Mouse (Mus musculus) forebrain, embryonic 10.5 days (tissue): ENCODE results near the gene Dus1l. TPM values are rescaled to one million over a fixed set of nuclear protein-coding genes. Genes with fewer than 3 reads are reported as not detected.
A peak's percentile ranks its signal among the peaks of the same experiment; 100 is the strongest.

Source experiments
- DNase-seq: peaks from one replicate; pipeline ENCODE4 v3.0.0-alpha.2; 2017; ENCODE audit warnings: low spot score; ENCODE audit errors: extremely low spot score
- H3K27ac ChIP-seq: fragments of 300-500 bp; sonication (generic); 2 replicates; pipeline ENCODE4 v1.5.1; 2016; ENCODE audit warnings: mild to moderate bottlenecking
- H3K27me3 ChIP-seq: fragments of 300-500 bp; sonication (generic); 2 replicates; pipeline ENCODE4 v1.6.1; 2016; ENCODE audit warnings: mild to moderate bottlenecking; ENCODE audit not compliant: poor library complexity, severe bottlenecking
- H3K36me3 ChIP-seq: fragments of 300-500 bp; sonication (generic); replicated peaks from 2 replicates; pipeline ENCODE4 v1.6.1; 2016; ENCODE audit warnings: mild to moderate bottlenecking, moderate library complexity
- H3K4me1 ChIP-seq: fragments of 300-500 bp; sonication (generic); 2 replicates; pipeline ENCODE4 v1.6.1; 2016
- H3K4me3 ChIP-seq: fragments of 300-500 bp; sonication (generic); 2 replicates; pipeline ENCODE4 v1.5.1; 2016; ENCODE audit warnings: mild to moderate bottlenecking, moderate library complexity
- H3K9me3 ChIP-seq: fragments of 300-500 bp; sonication (generic); 2 replicates; pipeline ENCODE4 v1.6.1; 2016; ENCODE audit warnings: mild to moderate bottlenecking, moderate library complexity
- WGBS: fragments of 180-500 bp; shearing (Covaris S2); methylation state at CpG from one replicate; pipeline ENCODE4 v1.1.7; 2016; 5-methylcytosine and 5-hydroxymethylcytosine counted together
- polyA plus RNA-seq: library from polyadenylated mRNA; unstranded; fragments of >200 nt; fragmentation: Nextera tagmentation; extraction: Ambion mirVana; gene quantifications from 2 replicates; pipeline ENCODE4 v1.2.1, GENCODE M21; 2016

Dus1l gene
- polyA plus RNA-seq, 1 experiment from 2014 or later: 111 TPM

- no peaks in the 10 kb centered on the region for H3K9me3 ChIP-seq
- H3K27me3 ChIP-seq: no peaks in the 10 kb centered on the region
- DNase-seq: no peak
- peaks cover 63% of the 10 kb centered on the region for H3K4me1 ChIP-seq
- peak overlapping the region; percentile 94 for H3K4me3 ChIP-seq
- WGBS: under 1% methylated on average over 21 of the region's 21 CpGs
- peak overlapping the region; percentile 99 for H3K27ac ChIP-seq
- H3K36me3 ChIP-seq: peaks cover 42% of the 10 kb centered on the region
Observed at GRCm38 (mm10) chr11:120824787-120825288, 28.6 kb upstream of the Dus1l start.

GRCm38 (mm10) chr11:120823956-120824786 lies 28.0 kb upstream of the Dus1l start, which contains the start of gene Fasn:
Gene Fasn, minus strand, starts transcription at chr11:120824547.
- peak within 1 kb of the TSS; percentile 99 for H3K27ac ChIP-seq
- peaks cover 63% of the 10 kb centered on the region for H3K4me1 ChIP-seq
- H3K36me3 ChIP-seq: peaks cover 49% of the 10 kb centered on the region
- no peaks in the 10 kb centered on the region for H3K27me3 ChIP-seq
- WGBS: under 1% methylated on average over 109 of the region's 109 CpGs
- peak within 1 kb of the TSS; percentile 94 for H3K4me3 ChIP-seq
- peak; percentile 99 for DNase-seq
- no peaks in the 10 kb centered on the region for H3K9me3 ChIP-seq

GRCm38 (mm10) chr11:120823551-120823947 lies 27.3 kb upstream of the Dus1l start:
- Histone ChIP-seq H3K4me3 (peak overlapping the region; percentile 94), H3K27me3 (no peaks in the 10 kb centered on the region), H3K4me1 (peaks cover 61% of the 10 kb centered on the region), H3K9me3 (no peaks in the 10 kb centered on the region), H3K36me3 (peaks cover 55% of the 10 kb centered on the region), H3K27ac (peak overlapping the region; percentile 99)
- under 1% methylated on average over 40 of the region's 40 CpGs for WGBS
- no peak for DNase-seq

GRCm38 (mm10) chr11:120822831-120823550 lies 26.8 kb upstream of the Dus1l start:
- peak overlapping the region; percentile 94 for H3K4me3 ChIP-seq
- H3K36me3 ChIP-seq: peaks cover 60% of the 10 kb centered on the region
- no peak for DNase-seq
- H3K9me3 ChIP-seq: no peaks in the 10 kb centered on the region
- 2% methylated on average over 14 of the region's 14 CpGs for WGBS
- H3K27ac ChIP-seq: peak overlapping the region; percentile 99
- no peaks in the 10 kb centered on the region for H3K27me3 ChIP-seq
- H3K4me1 ChIP-seq: peaks cover 60% of the 10 kb centered on the region

- Histone ChIP-seq H3K9me3 (no peaks in the 10 kb centered on the region), H3K4me1 (peaks cover 57% of the 10 kb centered on the region), H3K27ac (peak overlapping the region; percentile 99), H3K4me3 (peak overlapping the region; percentile 94), H3K36me3 (peaks cover 67% of the 10 kb centered on the region), H3K27me3 (no peaks in the 10 kb centered on the region)
- WGBS: 73% methylated on average over 4 of the region's 4 CpGs
- no peak for DNase-seq
Observed at GRCm38 (mm10) chr11:120822321-120822720, 26.1 kb upstream of the Dus1l start.

GRCm38 (mm10) chr11:120821076-120821922 lies 25.1 kb upstream of the Dus1l start:
- H3K27me3 ChIP-seq: no peaks in the 10 kb centered on the region
- WGBS: 88% methylated on average over 14 of the region's 14 CpGs
- H3K36me3 ChIP-seq: peaks cover 74% of the 10 kb centered on the region
- peaks cover 47% of the 10 kb centered on the region for H3K4me1 ChIP-seq
- H3K27ac ChIP-seq: peak overlapping the region; percentile 46; the same call in 1 of the 2 replicates
- no peaks in the 10 kb centered on the region for H3K9me3 ChIP-seq
- peak overlapping the region; percentile 94 for H3K4me3 ChIP-seq
- DNase-seq: no peak

GRCm38 (mm10) chr11:120820546-120820945 lies 24.3 kb upstream of the Dus1l start:
- H3K4me1 ChIP-seq: peaks cover 40% of the 10 kb centered on the region
- H3K4me3 ChIP-seq: no peak overlapping the region
- H3K9me3 ChIP-seq: no peaks in the 10 kb centered on the region
- H3K27ac ChIP-seq: no peak overlapping the region
- DNase-seq: no peak
- WGBS: 94% methylated on average over 14 of the region's 14 CpGs
- peaks cover 75% of the 10 kb centered on the region for H3K36me3 ChIP-seq
- H3K27me3 ChIP-seq: no peaks in the 10 kb centered on the region

GRCm38 (mm10) chr11:120819556-120819955 lies 23.4 kb upstream of the Dus1l start:
- Histone ChIP-seq H3K4me3 (no peak overlapping the region), H3K9me3 (no peaks in the 10 kb centered on the region), H3K36me3 (peaks cover 85% of the 10 kb centered on the region), H3K4me1 (peaks cover 30% of the 10 kb centered on the region), H3K27ac (no peak overlapping the region), H3K27me3 (no peaks in the 10 kb centered on the region)
- WGBS: 96% methylated on average over 6 of the region's 6 CpGs
- no peak for DNase-seq

- Histone ChIP-seq H3K4me3 (no peak overlapping the region), H3K36me3 (peaks cover 98% of the 10 kb centered on the region), H3K27ac (no peak overlapping the region), H3K27me3 (no peaks in the 10 kb centered on the region), H3K9me3 (no peaks in the 10 kb centered on the region), H3K4me1 (peaks cover 28% of the 10 kb centered on the region)
- no peak for DNase-seq
- 96% methylated on average over 13 of the region's 13 CpGs for WGBS
Observed at GRCm38 (mm10) chr11:120818251-120818650, 22.0 kb upstream of the Dus1l start.

GRCm38 (mm10) chr11:120817358-120817757 lies 21.2 kb upstream of the Dus1l start:
- Histone ChIP-seq H3K27ac (no peak overlapping the region), H3K36me3 (peaks cover 100% of the 10 kb centered on the region), H3K4me1 (peaks cover 19% of the 10 kb centered on the region), H3K9me3 (no peaks in the 10 kb centered on the region), H3K27me3 (no peaks in the 10 kb centered on the region), H3K4me3 (no peak overlapping the region)
- DNase-seq: no peak
- 93% methylated on average over 6 of the region's 6 CpGs for WGBS

- DNase-seq: no peak
- no peaks in the 10 kb centered on the region for H3K4me1 ChIP-seq
- H3K9me3 ChIP-seq: no peaks in the 10 kb centered on the region
- H3K36me3 ChIP-seq: peaks cover 100% of the 10 kb centered on the region
- H3K27me3 ChIP-seq: no peaks in the 10 kb centered on the region
- no peak overlapping the region for H3K27ac ChIP-seq
- 96% methylated on average over 16 of the region's 16 CpGs for WGBS
- 0 out of 2 replicates have a peak overlapping the region, but pooled peaks have one; percentile 2 for H3K4me3 ChIP-seq
Observed at GRCm38 (mm10) chr11:120812068-120812467, 15.9 kb upstream of the Dus1l start.

- Histone ChIP-seq H3K27ac (no peak overlapping the region), H3K4me1 (no peaks in the 10 kb centered on the region), H3K4me3 (no peak overlapping the region), H3K36me3 (peaks cover 84% of the 10 kb centered on the region), H3K9me3 (no peaks in the 10 kb centered on the region), H3K27me3 (no peaks in the 10 kb centered on the region)
- WGBS: 93% methylated on average over 12 of the region's 12 CpGs
- DNase-seq: no peak
Observed at GRCm38 (mm10) chr11:120808010-120808409, 11.8 kb upstream of the Dus1l start.
